Mouse (Mus musculus): Measurements from ENCODE around the gene L3mbtl1. TPM values are rescaled to one million over a fixed set of nuclear protein-coding genes. Genes with fewer than 3 reads are reported as not detected.

The L3mbtl1 gene
- total RNA-seq, 4 experiments from 2014 or later = not detected

DNA sequence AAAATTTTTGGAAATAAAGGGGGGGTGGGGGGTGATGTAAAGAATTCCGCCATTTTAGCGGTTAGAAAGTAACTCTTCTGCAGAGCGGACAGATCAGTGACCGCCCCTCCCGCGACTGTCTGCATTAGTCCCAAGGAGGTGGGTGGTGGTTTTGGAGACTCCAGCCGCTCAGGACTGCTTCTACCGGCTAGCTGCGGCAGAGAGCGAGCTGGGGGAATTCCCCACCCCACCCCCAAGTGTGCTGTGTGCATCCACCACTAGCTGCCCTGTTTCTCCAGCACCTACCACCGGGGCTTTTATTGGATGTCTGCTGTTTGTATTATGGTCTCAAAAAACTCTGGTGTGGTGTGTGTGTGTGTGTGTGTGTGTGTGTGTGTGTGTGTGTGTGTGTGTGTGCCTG is 659 bp downstream of the L3mbtl1 start:
- DNase-seq (ENCODE audit: low spot score) = no peak

- no peak for DNase-seq (ENCODE audit: low spot score)
Measured at GRCm38 (mm10) chr2:162946964-162947363, 3.7 kb downstream of the L3mbtl1 start.

GRCm38 (mm10) chr2:162947736-162948135 is 4.5 kb downstream of the L3mbtl1 start:
- no peak for DNase-seq (ENCODE audit: low spot score)

GRCm38 (mm10) chr2:162948221-162948620 is 4.9 kb downstream of the L3mbtl1 start:
- DNase-seq (ENCODE audit: low spot score) = no peak

- no peak for DNase-seq (ENCODE audit: low spot score)
Measured at GRCm38 (mm10) chr2:162950776-162951175, 7.5 kb downstream of the L3mbtl1 start.

DNA sequence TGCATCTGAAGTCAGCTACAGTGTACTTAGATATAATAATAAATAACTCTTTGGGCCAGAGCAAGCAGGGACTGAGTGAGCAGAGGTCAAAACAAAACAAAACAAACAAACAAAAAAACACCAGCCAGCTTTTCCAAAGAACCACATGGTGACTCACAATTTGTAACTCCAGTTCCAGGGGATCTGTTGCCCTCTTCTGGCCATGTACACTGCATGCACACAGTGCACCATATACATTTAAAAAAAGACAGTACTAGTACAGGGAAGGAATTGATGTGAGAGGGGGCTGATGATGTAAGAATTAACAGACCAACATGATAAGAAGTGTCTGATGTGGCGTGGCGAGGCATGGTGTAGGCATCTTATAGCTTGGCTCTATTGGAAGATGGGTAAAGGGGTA is 13.6 kb downstream of the L3mbtl1 start:
- no peak for DNase-seq (ENCODE audit: low spot score)

DNA sequence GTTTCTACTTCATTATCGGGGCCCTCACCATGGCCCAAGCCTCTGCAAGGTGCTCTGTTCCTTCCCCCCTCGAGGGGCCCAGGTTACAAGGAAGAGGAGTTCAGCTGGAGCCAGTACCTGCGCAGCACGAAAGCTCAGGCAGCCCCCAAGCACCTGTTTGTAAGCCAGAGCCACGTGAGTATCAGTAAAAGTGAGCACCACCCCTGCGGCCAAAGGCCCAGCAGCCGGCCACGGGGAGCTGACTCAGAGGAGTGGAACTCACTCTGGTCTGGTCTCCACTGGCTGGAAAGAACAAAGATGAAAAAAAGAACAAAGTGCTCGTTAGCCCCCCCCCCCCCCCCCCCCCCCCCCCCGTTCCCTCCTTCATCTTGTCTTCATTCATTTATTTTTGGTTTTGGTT is 18.0 kb downstream of the L3mbtl1 start:
- no peak for DNase-seq (ENCODE audit: low spot score)

- no peak for DNase-seq (ENCODE audit: low spot score)
Measured at GRCm38 (mm10) chr2:162966734-162967133, 23.5 kb downstream of the L3mbtl1 start.

DNA sequence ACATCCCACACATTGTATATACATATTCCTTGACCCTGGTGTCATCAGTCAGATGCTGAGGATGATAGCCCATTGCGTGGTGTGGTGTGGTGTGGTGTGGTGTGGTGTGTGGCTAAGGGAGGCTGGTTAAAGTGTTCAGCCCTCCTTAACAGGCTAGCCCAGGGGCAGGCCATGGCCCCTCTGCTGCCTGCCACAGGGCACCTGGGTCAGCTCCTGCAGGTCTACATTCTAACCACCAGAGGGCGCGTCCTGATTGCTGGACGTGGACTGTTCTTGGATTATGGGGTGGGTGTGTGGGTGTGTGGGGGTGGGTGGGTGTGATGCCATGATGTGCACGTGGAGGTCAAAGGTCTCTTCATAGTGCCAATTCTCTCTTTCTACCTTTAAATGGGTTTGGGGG is 25.1 kb downstream of the L3mbtl1 start:
- peak; percentile 15 for DNase-seq (ENCODE audit: low spot score)

GRCm38 (mm10) chr2:162969101-162969500 is 25.8 kb downstream of the L3mbtl1 start:
- DNase-seq (ENCODE audit: low spot score) = no peak

DNA sequence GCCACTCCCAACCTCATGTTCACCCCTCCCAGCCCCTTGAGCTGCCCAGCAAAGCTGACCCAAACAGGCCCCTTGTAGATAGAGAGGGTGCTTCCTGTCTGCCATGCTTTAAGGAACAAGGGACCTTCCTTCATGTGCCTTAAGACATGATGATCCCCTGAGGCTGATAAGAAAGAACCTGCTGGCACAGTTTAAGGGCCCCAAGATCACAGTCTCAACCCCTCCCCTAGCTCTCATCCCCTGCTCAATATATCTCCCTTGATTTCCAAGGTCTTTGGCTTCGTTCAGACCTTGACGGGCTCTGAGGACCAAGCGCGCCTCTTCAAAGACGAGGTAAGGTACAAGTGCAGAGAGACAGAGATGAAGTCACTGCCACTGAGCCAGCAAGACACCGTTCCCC is 27.6 kb downstream of the L3mbtl1 start:
- no peak for DNase-seq (ENCODE audit: low spot score)

GRCm38 (mm10) chr2:162972752-162973151 is 29.5 kb downstream of the L3mbtl1 start:
- no peak for DNase-seq (ENCODE audit: low spot score)

DNA sequence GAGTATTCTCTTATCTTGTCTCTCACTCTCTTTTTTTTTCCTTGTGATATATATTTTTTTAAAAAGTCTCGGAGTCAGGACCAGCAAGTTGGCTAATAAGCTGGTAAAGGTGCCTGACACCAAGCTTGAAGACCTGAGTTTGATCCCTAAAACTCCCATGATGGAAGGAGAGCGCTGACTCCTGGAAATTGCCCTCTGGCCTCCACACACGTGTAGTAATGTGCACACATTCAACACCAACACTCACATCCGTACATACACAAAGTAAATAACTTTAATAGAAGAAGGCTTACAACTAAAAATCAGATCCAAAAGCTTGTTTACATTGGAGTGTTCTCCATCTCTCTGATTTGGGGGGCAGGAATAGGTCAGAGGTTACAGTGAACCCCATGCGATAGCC is 29.9 kb downstream of the L3mbtl1 start:
- DNase-seq (ENCODE audit: low spot score) = no peak

DNA sequence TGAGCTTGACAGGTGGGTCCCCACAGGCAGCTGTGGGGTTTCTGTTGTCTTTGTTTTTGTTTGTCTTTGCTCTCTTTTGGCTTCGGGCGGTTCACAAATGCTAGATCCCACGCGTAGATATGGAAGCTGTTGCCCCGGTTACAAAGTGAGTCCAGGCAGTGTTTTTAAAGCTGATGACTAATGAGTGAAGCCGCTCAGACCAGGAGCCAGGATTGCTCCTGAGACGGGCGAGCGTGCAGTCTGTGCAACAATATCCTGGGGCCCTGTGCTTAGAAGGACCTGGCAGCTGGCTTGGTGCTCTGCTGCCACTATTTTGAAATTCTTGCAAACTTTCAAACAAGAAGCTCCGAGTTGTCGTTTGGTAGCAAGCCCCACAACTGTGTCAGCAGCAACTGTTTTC is 30.4 kb downstream of the L3mbtl1 start:
- DNase-seq (ENCODE audit: low spot score) = no peak

GRCm38 (mm10) chr2:162975157-162975775 is 32.0 kb downstream of the L3mbtl1 start:
- DNase-seq (ENCODE audit: low spot score) = peak; percentile 24

DNA sequence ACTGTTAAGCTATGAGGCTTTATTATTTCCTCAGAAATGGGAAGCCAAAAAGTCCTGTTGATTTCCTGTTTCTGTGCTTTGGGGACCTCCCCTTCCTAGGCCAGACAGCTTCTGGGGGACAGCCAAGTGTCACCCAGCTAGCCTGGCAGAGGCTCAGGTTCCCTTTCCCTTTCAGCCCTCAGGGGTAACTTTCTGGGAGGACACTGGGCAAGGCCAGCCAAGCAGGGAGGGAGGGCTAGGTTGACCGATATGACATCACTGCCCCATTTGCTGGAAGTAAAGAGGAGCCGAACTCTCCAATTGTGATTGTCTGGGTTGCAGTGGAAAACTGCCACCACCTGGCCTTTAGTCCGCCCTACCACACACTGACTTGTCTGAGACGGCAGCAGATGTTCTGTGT is 32.7 kb downstream of the L3mbtl1 start:
- DNase-seq (ENCODE audit: low spot score) = peak; percentile 45

DNA sequence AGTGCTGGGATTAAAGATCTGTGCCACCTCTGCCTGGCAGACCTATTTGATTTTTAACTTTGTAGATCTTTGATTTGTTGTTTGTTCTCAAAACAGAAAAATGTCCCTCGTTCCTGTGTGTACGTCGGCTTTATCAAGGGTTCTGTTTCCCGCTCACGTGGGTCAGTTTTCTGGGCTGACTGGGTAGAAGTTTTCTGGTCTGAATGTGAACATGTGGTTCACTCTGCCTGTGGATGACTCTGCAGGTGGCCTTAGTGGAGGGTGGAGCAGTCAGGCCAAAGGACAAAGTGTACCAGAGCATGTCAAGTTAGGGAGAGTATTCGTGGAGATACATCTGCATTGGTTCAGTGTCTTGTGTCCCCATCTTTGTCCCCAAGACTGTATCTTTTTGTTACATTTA is 41.1 kb downstream of the L3mbtl1 start:
- DNase-seq (ENCODE audit: low spot score) = no peak

GRCm38 (mm10) chr2:162985923-162986322 is 42.7 kb downstream of the L3mbtl1 start:
- DNase-seq (ENCODE audit: low spot score) = no peak

DNA sequence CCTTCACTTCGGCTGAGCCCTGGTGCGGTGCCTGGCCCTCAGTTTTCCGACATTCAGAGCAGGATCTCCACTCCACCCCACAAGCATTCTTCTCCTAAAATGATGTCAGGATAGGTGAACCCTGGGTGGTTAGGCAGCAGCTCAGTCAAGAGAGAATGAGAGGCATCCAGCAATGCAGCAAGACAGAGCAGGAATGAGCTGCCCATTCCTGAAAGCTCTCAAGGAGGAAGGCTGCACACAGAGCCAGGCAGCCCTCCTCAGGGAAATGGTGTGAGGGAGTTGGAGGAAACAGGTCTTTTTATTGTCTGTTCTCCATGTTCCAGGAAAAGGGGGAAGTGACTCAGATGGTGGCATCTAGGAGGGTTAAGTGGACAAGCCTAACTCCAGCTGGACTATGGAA is 43.5 kb downstream of the L3mbtl1 start:
- DNase-seq (ENCODE audit: low spot score) = no peak

- no peak for DNase-seq (ENCODE audit: low spot score)
Measured at GRCm38 (mm10) chr2:162987218-162987617, 43.9 kb downstream of the L3mbtl1 start, which contains the start of gene Sgk2. Sgk2 (plus strand) TSS chr2:162987330.

DNA sequence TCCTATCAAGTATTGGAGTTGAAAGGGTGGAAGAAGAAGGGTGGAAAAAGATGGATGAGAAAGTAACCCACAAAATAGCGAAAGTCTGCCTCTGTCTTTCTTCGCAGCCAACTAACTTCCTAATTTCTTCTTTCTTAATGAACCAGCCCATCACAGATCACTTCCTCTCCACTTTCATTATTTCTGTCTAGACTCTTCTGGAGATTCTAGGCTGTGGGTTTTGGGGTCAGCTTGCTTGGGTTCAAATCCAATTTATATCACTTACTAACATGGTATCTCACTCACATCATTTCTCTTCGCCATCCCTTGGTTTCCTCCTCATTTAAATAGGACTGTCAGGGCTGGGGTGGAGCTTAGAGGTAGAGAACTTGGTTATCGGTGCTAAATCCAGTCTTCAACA is 45.0 kb downstream of the L3mbtl1 start:
- no peak for DNase-seq (ENCODE audit: low spot score)

GRCm38 (mm10) chr2:162991394-162992083 is 48.3 kb downstream of the L3mbtl1 start:
- DNase-seq (ENCODE audit: low spot score) = no peak

GRCm38 (mm10) chr2:162992084-162992437 is 48.8 kb downstream of the L3mbtl1 start:
- no peak for DNase-seq (ENCODE audit: low spot score)
